Mouse (Mus musculus) embryonic facial prominence, embryonic 15.5 days (tissue): ENCODE measurements around the gene Olfr453. TPM values are rescaled to one million over a fixed set of nuclear protein-coding genes. Genes with fewer than 3 reads are reported as not detected.

ENCODE experiments used
- ATAC-seq: fragments of 200-750 bp; cut with Nextera tagmentation; 2 replicates; pipeline ENCODE4 v1.8.0; 2017; ENCODE audit warnings: low read depth, moderate TSS enrichment; ENCODE audit not compliant: insufficient number of reproducible peaks, low FRiP score, low TSS enrichment
- H3K27ac ChIP-seq: fragments of 300-500 bp; sonication (generic); replicated peaks from 2 replicates; pipeline ENCODE4 v1.5.1; 2015; ENCODE audit warnings: mild to moderate bottlenecking, inconsistent platforms
- H3K27me3 ChIP-seq: fragments of 300-500 bp; sonication (generic); 2 replicates; pipeline ENCODE4 v1.6.1; 2015; ENCODE audit warnings: inconsistent platforms
- H3K36me3 ChIP-seq: fragments of 300-500 bp; sonication (generic); 2 replicates; pipeline ENCODE4 v1.6.1; 2015; ENCODE audit warnings: mild to moderate bottlenecking, inconsistent platforms
- H3K4me1 ChIP-seq: fragments of 300-500 bp; sonication (generic); 2 replicates; pipeline ENCODE4 v1.6.1; 2015; ENCODE audit warnings: inconsistent platforms
- H3K4me2 ChIP-seq: fragments of 300-500 bp; sonication (generic); replicated peaks from 2 replicates; pipeline ENCODE4 v1.6.1; 2015; ENCODE audit warnings: mild to moderate bottlenecking, inconsistent platforms
- H3K4me3 ChIP-seq: fragments of 300-500 bp; sonication (generic); replicated peaks from 2 replicates; pipeline ENCODE4 v1.5.1; 2015; ENCODE audit warnings: mild to moderate bottlenecking, inconsistent platforms
- H3K9ac ChIP-seq: fragments of 300-500 bp; sonication (generic); 2 replicates; pipeline ENCODE4 v1.6.1; 2015; ENCODE audit warnings: inconsistent platforms
- H3K9me3 ChIP-seq: fragments of 300-500 bp; sonication (generic); replicated peaks from 2 replicates; pipeline ENCODE4 v1.6.1; 2016; ENCODE audit warnings: inconsistent platforms
- WGBS: fragments of 180-500 bp; shearing (Covaris S2); methylation state at CpG from one replicate; pipeline ENCODE4 v1.1.7; 2015; 5-methylcytosine and 5-hydroxymethylcytosine counted together
- polyA plus RNA-seq: library from polyadenylated mRNA; unstranded; fragments of >200 nt; fragmentation: Nextera tagmentation; extraction: Ambion mirVana; gene quantifications from 2 replicates; pipeline ENCODE4 v1.2.1, GENCODE M21; 2015

Olfr453 gene
- polyA plus RNA-seq: 0.09 TPM in 1 of 2 replicates, not detected in the other

DNA sequence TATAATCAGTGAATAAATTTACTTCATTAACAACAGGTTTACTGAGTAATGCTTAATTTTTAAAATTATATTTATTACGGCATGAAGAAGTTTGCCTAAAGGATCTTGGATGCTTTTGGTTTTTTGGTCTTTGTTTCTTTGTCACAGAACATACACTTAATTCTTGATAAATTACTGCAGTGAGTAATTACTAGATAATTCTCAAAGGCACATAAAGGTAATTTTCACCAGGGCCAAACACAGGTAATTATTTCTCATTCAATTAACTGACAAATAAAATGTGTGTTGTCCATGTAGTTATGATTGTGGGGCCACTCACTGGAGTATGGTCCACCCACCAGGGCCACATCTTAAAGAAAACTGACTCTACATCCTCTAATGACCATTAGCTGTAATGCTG lies at the start of gene Olfr453:
Olfr453 (plus strand) TSS at position 301 of the 400 bp plus-strand sequence.
- H3K27me3 ChIP-seq: no peaks in the 10 kb centered on the region
- no peak within 1 kb of the TSS for H3K27ac ChIP-seq
- WGBS: 87% methylated on average over 1 of the region's 1 CpGs
- no peak for ATAC-seq
- H3K36me3 ChIP-seq: no peaks in the 10 kb centered on the region
- no peak within 1 kb of the TSS for H3K4me2 ChIP-seq
- no peak within 1 kb of the TSS for H3K4me3 ChIP-seq
- no peaks in the 10 kb centered on the region for H3K4me1 ChIP-seq
- H3K9me3 ChIP-seq: no peaks in the 10 kb centered on the region
- H3K9ac ChIP-seq: no peak within 1 kb of the TSS

DNA sequence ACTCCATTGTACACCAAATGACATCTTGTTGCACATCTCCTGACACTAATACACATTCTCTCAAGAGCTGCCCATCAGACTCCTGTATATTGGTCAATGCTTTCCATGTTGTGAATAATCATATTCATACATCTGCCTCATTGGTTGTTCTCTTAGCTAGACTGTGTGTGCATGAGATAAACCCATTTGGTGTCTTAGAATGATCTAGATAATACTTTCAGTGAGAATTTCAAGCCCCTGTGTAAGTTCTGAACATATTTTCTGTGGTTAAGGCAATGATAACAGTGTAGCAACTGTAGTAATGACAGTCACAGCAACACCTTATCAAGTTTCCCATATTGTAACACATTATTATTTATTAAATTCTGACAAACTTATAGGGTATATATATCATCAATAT lies 49.4 kb upstream of the Olfr453 start:
- Histone ChIP-seq H3K4me3 (no peak overlapping the region), H3K4me1 (peaks cover 5% of the 10 kb centered on the region; the same call in 1 of the 2 replicates), H3K9ac (no peak overlapping the region), H3K36me3 (peaks cover 17% of the 10 kb centered on the region), H3K9me3 (no peaks in the 10 kb centered on the region), H3K27me3 (no peaks in the 10 kb centered on the region), H3K27ac (no peak overlapping the region), H3K4me2 (no peak overlapping the region)
- no peak for ATAC-seq

DNA sequence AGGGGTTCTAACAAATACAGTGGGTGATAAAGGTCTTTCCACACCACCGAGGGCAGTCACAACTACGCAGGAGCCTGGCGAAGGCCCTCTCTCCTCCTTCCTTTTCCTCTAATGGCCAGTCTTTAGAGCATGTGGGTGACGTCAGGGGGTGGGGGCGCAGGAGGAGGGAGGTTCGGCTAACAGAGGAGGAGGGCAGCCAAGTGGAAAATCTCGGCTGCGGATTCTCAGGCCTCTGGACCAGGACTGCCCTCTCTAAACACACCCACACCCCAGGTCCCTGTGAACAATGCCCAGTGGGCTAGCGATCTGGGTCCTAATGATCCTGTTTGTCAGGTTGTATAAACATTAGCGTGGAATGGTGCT lies 47.0 kb upstream of the Olfr453 start:
- Histone ChIP-seq H3K4me3 (peak overlapping the region; percentile 75), H3K4me1 (peaks cover 5% of the 10 kb centered on the region; the same call in 1 of the 2 replicates), H3K4me2 (peak overlapping the region; percentile 66), H3K36me3 (0 out of 2 replicates have a peak, but pooled peaks cover 4% of the 10 kb centered on the region), H3K27me3 (no peaks in the 10 kb centered on the region), H3K9me3 (no peaks in the 10 kb centered on the region), H3K27ac (peak overlapping the region; percentile 92), H3K9ac (peak overlapping the region; percentile 64)
- WGBS: under 1% methylated on average over 10 of the region's 10 CpGs
- peak; percentile 85 for ATAC-seq

- peak; percentile 92 for ATAC-seq
Measured at GRCm38 (mm10) chr6:42692517-42693190, 46.5 kb upstream of the Olfr453 start.

DNA sequence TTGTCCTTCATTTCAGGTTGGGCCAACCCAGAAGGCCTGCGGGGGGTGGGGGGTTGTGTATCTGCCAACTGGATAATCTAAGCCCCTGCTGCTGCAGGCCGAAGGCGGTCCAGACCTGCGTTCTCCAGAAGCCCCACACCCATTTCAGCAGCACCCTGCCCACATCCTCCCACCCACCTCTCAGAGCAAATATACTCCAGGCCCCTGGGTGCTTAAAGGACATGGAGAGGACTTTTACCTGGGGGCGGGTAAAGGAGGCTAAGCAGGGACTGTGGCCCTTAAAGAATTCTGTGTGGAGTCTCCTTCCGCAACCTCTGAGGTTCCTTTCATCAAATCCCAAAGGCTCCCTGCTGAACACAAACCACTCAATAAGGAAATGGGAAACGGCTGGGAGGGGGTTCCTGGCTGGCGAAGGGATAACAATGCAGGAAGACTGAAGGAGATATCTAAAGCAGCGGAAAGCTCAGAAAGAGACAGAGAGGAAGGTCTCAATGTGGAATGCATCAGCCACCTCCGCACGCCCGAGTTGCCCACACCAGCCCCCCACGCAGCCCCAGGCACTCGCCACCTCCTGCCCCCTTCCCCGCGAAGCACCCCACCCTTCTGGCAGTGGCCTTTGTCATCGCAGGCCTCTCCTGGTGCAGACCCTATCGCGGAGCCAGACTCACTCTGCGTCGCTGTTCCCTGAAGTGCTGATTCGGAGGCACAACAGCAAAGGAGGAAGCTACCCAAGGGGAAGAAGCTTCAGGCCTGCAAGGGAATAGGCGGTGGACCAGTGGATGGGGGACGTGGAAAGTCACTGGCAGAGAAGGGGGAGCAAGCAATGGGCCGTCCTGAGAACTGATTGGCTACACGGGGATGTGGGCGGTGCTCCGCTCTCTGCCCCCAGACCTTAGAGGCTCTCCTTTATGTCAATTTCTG lies 29.6 kb upstream of the Olfr453 start, which contains the start of gene Tcaf1:
Tcaf1 (minus strand) TSS at position 798 of the 921 bp plus-strand sequence.
- Histone ChIP-seq H3K4me3 (peak within 1 kb of the TSS; percentile 72), H3K27ac (peak within 1 kb of the TSS; percentile 86), H3K36me3 (no peaks in the 10 kb centered on the region), H3K27me3 (no peaks in the 10 kb centered on the region), H3K4me1 (no peaks in the 10 kb centered on the region), H3K9ac (peak within 1 kb of the TSS; percentile 65), H3K9me3 (no peaks in the 10 kb centered on the region), H3K4me2 (peak within 1 kb of the TSS; percentile 73)
- WGBS: 1% methylated on average over 28 of the region's 28 CpGs
- peak; percentile 98 for ATAC-seq

More at GRCm38 (mm10) chr6:42692517-42693190, 46.5 kb upstream of the Olfr453 start:
- H3K27ac ChIP-seq: peak overlapping the region; percentile 92
- H3K9me3 ChIP-seq: no peaks in the 10 kb centered on the region
- H3K27me3 ChIP-seq: no peaks in the 10 kb centered on the region
- peak overlapping the region; percentile 64 for H3K9ac ChIP-seq
- WGBS: under 1% methylated on average over 32 of the region's 32 CpGs
- peaks cover 6% of the 10 kb centered on the region; the same call in 1 of the 2 replicates for H3K36me3 ChIP-seq
- peak overlapping the region; percentile 66 for H3K4me2 ChIP-seq
- peaks cover 5% of the 10 kb centered on the region; the same call in 1 of the 2 replicates for H3K4me1 ChIP-seq
- H3K4me3 ChIP-seq: peak overlapping the region; percentile 75

DNA sequence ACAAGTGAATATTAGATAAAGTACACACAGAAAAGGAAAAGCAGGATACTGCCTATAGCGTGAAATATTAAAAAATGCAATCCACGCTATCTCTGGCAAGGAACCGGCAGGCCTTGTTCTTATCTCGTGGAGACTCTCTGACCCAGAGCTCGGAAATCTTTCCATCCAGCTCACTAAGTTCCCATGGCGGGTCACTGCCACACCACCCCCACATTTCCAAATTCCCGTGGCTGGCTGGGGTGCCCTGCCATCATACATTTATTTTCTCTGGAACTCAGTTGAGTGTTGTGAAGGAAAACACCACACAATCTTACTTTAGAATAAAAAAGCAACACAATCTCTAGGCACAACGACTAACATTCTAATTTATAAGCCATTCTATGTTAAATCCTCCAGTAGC lies 24.5 kb upstream of the Olfr453 start:
- Histone ChIP-seq H3K4me2 (no peak overlapping the region), H3K27me3 (no peaks in the 10 kb centered on the region), H3K4me3 (no peak overlapping the region), H3K36me3 (no peaks in the 10 kb centered on the region), H3K9ac (no peak overlapping the region), H3K4me1 (no peaks in the 10 kb centered on the region), H3K9me3 (no peaks in the 10 kb centered on the region), H3K27ac (no peak overlapping the region)
- no peak for ATAC-seq
- 68% methylated on average over 8 of the region's 8 CpGs for WGBS

- Histone ChIP-seq H3K4me1 (no peaks in the 10 kb centered on the region), H3K27ac (no peak overlapping the region), H3K27me3 (no peaks in the 10 kb centered on the region), H3K9me3 (no peaks in the 10 kb centered on the region), H3K36me3 (no peaks in the 10 kb centered on the region), H3K4me2 (no peak overlapping the region), H3K4me3 (no peak overlapping the region), H3K9ac (no peak overlapping the region)
- ATAC-seq: no peak
Measured at GRCm38 (mm10) chr6:42717973-42718372, 21.2 kb upstream of the Olfr453 start.

GRCm38 (mm10) chr6:42742303-42742702 lies 3.1 kb downstream of the Olfr453 start:
- H3K36me3 ChIP-seq: no peaks in the 10 kb centered on the region
- no peaks in the 10 kb centered on the region for H3K9me3 ChIP-seq
- no peak for ATAC-seq
- 71% methylated on average over 5 of the region's 5 CpGs for WGBS
- H3K4me1 ChIP-seq: no peaks in the 10 kb centered on the region
- H3K4me3 ChIP-seq: no peak overlapping the region
- H3K4me2 ChIP-seq: no peak overlapping the region
- no peak overlapping the region for H3K27ac ChIP-seq
- no peaks in the 10 kb centered on the region for H3K27me3 ChIP-seq
- H3K9ac ChIP-seq: no peak overlapping the region

- no peak overlapping the region for H3K27ac ChIP-seq
- no peak overlapping the region for H3K4me2 ChIP-seq
- no peak overlapping the region for H3K4me3 ChIP-seq
- H3K9ac ChIP-seq: no peak overlapping the region
- no peaks in the 10 kb centered on the region for H3K4me1 ChIP-seq
- H3K9me3 ChIP-seq: no peaks in the 10 kb centered on the region
- no peak for ATAC-seq
- no peaks in the 10 kb centered on the region for H3K36me3 ChIP-seq
- no peaks in the 10 kb centered on the region for H3K27me3 ChIP-seq
Measured at GRCm38 (mm10) chr6:42747846-42748245, 8.7 kb downstream of the Olfr453 start.

GRCm38 (mm10) chr6:42756104-42756503 lies 16.9 kb downstream of the Olfr453 start, which contains the start of gene Olfr38:
Gene Olfr38, plus strand, starts transcription at chr6:42756404.
- Histone ChIP-seq H3K27me3 (no peaks in the 10 kb centered on the region), H3K4me1 (no peaks in the 10 kb centered on the region), H3K27ac (no peak within 1 kb of the TSS), H3K4me2 (no peak within 1 kb of the TSS), H3K9ac (no peak within 1 kb of the TSS), H3K9me3 (no peaks in the 10 kb centered on the region), H3K36me3 (no peaks in the 10 kb centered on the region), H3K4me3 (no peak within 1 kb of the TSS)
- ATAC-seq: no peak
- WGBS: 88% methylated on average over 1 of the region's 1 CpGs

DNA sequence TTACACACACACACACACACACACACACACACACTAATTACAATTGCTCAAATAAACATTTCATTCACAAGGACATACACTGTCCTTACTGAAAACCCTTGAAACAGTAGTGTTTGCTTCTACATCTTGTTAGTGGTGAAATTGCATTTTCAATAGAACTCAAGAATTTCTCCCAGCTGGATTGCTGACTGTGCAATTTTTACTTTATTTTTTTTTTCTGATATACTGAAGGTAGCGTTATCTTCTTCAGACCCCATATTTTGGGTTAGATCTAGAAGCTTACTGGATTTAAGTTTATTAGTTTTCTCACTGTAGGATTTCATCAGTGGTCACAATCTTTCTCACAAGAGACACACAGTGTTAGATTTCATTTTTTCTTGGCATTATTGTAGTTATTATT lies 37.9 kb downstream of the Olfr453 start:
- Histone ChIP-seq H3K27me3 (no peaks in the 10 kb centered on the region), H3K36me3 (no peaks in the 10 kb centered on the region), H3K4me3 (no peak overlapping the region), H3K4me2 (no peak overlapping the region), H3K27ac (no peak overlapping the region), H3K9ac (no peak overlapping the region), H3K4me1 (no peaks in the 10 kb centered on the region), H3K9me3 (no peaks in the 10 kb centered on the region)
- 76% methylated on average over 1 of the region's 1 CpGs for WGBS
- ATAC-seq: no peak
